Mouse (Mus musculus) adrenal gland (tissue): ENCODE measurements around the gene Sfxn3.

ENCODE experiments used
- intact Hi-C: fragments of 180-260 bp; cut with DNase I; formaldehyde crosslinking; loops from one replicate; pipeline ENCODE4 v1.15.1; 2025

The Sfxn3 gene

GRCm38 (mm10) chr19:45074580-45075322 lies 27.4 kb downstream of the Sfxn3 start, which contains the start of gene Kazald1:
TSS of gene Kazald1 (plus strand) at chr19:45075241.
- intact Hi-C loops: no loop called here

DNA sequence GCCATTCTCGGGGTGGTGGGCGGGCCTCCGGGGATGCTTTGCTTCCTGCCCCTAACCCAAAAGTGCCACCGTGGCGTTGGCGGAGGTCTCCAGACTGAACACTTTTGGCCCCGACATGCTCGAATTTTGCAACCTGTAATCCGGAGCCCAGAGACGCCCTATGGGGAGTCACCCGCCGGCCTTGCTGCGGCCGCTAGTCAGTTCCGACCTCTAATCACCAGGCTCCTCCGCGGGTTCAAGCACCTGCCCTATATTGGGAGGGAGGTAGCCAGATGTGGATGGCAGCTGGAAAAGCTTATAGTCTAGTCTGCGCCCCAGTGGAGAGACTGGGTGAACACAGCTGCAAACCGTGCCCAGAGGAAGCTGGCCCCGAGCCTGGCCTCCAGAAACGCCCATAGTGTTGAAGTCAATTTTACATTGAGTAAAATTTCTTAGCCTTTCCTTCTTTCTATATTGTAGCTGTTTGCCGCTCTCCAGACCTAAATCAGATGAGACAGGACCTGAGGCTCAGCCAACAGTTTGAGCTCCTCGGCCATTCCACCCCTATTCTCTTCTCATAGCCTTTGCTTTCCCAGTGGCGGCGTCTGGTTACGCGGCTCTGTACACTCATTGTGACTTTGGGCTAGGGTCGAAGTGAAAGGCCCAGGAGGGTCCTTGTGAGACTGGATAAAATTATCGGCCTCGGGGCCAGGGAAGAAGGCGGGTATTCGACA lies 28.2 kb downstream of the Sfxn3 start:
- intact Hi-C loops: no loop called here

GRCm38 (mm10) chr19:45076036-45076575 lies 28.8 kb downstream of the Sfxn3 start:
- intact Hi-C loops: no loop called here

- intact Hi-C loops: no loop called here
Observed at GRCm38 (mm10) chr19:45076586-45077510, 29.5 kb downstream of the Sfxn3 start.

DNA sequence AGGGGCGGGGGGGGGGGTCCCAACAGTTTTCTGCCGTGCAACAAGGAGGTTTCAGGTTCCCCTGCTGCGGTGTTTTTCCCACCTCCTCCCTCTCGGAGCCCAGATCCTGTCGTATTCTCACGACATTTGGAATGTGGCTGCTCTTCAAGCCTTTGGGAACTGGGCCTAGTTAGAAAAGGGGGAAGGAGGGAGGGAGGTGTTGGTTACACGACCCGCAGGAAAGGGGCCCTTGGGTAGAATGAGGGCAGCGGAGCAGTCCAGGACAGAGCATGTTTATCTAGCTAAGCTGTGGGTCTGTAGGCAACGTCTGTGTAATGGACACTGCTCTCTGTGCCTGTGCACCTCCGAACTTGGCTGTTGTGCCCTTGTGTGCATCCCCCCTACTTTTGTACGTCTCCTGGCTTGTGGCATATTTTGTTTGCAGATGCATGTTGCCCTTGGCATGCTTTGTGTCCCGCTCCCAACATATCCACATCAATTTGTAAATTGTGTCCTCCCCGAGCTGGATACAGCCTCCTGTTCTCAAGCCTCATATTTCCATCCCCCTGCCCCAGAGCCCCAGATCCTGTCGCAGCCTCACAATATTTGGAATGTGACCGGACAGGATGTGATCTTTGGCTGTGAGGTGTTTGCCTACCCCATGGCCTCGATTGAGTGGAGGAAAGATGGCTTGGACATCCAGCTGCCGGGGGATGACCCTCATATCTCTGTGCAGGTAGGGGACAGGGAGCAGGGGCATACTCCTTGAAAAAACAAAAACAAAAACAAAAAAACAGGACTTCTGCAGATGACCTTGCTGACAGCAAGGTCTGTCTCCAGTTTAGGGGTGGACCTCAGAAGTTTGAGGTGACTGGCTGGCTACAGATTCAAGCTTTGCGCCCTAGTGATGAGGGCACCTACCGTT lies 30.7 kb downstream of the Sfxn3 start:
- intact Hi-C loops: no loop called here

GRCm38 (mm10) chr19:45078971-45079764 lies 31.9 kb downstream of the Sfxn3 start:
- intact Hi-C loops: no loop called here

GRCm38 (mm10) chr19:45079769-45080515 lies 32.6 kb downstream of the Sfxn3 start:
- intact Hi-C loops: no loop called here

DNA sequence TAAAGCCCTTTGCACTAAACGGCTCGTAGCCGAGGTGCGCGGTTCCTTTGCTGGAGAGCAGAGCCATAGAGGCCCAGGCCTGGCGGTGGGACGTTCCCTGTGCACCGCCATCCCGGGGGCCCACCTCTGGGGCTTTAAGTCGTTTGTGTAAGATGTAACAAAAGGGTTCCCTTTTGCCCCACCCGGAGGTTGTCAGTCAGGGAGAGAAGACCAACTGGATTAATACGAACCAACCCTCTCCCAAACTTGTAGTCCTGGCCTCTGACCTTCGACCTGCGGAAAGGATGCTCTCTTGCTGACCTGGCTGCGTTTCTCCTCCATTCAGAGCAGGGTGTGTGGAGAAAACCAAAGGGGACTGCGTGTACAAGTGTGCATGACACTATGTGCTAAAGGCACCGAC lies 33.4 kb downstream of the Sfxn3 start:
- intact Hi-C loops: no loop called here

DNA sequence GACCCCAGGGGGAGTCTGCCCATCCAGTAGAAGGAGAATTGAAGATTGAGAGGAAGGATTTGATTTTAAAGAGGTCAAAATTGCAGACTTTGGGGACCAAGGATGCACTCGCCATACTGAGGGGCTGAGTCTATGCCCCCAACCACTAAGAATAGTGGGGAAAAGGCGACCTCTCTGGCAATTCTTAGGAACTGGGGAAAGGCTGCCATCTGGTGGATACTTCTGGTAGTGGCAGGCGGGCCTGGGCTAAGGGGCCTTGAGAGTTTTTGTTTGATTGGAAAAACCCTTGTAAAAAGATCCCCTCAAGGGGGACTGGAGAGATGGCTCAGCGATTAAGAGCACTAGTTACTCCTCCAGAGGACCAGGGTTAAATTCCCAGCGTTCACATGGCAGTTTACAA lies 34.0 kb downstream of the Sfxn3 start:
- intact Hi-C loops: no loop called here

DNA sequence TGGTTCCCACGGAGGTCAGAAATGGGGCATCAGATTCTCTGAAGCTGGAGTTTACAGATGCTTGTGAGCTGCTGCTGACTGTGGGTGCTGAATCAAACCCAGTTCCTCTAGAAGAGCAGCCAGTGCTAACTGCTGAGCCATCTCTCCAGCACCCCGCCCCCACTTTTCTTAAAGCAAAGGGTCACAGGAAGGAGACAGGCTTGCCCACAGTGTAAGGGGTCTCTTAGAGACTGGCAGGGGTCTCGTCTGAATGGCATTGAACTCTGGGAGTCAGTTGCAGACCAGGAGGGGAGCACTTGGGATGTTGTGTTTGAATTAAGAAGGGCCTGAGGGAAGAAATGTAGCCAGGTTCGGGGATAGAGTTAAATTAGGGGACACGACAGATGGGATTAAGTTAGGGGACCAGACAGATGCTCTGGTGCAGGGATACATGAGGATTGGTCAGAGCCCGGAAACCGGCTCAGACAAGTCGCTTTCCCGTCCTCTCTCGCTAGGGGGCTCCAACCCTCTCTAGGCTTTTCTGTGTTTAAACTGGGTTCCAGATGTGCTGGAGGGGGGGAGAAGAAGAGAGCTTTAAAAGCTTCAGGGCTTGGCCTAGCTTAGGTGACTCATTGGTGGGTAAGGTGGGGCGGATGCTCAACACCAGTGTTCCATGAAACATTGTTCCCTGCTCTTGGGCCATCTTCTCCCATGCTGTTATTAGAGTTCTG lies 34.7 kb downstream of the Sfxn3 start:
- intact Hi-C loops: no loop called here

DNA sequence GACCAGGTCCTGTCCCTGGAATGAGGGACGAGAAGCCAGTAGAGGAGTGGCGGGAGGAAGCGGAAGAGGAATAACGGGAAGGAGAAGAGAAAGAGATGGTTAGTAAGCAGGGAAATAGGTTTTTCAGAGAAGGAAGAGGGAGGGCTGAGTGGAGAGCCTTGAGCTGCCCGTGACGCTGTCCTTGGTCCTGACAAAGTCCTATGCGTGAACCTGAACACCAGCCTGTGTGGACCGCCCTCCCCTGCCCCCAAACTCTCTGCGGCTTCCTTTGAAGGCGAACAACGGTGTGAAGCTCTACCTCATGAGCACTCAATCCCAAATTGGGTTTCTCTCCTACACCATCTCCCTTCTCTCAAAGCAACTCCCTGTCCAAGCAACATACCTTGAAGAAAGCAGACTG lies 50.6 kb downstream of the Sfxn3 start:
- intact Hi-C loops: no loop called here

DNA sequence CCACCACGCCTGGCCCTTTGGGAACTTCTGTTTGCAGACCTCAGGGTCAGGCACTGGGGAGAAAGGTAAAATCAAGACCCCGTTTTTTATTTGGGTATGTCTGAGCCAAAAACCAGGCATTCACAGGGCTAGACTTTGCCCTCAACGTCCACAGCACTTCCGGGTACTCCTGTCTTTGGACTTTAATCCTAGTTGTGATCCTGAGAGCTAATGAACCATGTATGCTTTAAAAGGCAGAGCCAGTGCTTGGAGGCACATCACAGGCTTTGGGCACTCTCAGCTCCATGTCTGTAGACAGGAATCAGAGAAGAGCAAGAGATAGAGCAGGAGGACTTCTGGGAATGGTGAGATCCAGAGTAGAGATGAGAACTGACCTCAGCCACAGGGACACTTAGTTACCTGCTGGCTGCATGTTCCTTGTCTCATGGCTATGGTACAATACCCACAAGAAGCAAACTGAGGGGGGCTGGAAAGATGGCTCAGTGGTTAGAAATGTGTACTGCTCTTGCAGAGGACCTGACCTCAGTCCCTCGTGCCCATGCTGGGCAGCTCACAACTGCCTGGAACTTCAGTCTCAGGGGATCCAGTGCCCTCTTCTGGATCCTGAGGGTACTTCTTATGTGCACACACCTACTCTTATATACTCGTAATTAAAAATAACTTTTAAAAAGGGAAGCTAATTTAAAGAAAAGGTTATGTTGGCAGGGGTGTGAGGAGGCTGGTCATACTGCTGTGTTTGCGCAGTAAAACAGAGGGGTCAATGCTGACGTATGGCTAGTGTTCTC lies 53.4 kb downstream of the Sfxn3 start:
- intact Hi-C loops: no loop called here

DNA sequence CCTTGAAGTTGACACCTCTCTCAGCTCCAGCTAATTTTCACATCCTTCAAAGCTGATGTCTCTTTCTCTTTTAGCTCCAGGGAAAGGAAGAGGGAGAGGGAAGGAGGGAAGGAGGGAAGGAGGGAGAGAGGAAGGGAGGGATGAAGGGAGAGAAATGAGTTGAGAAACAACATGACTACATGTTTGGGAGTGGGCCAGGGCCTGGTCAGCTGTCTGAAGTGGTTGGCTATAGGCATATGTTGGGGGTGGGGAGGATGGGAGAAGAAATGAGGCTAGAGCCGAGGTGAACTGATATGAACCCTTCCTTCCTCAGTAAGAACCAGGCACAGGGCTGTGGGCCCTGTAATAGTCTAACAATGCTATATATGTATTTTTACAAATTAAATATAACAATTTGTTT lies 58.3 kb downstream of the Sfxn3 start:
- intact Hi-C loops: no loop called here
